8 mouse cellular contexts compared by ENCODE assay signal in the genomic region with DNA sequence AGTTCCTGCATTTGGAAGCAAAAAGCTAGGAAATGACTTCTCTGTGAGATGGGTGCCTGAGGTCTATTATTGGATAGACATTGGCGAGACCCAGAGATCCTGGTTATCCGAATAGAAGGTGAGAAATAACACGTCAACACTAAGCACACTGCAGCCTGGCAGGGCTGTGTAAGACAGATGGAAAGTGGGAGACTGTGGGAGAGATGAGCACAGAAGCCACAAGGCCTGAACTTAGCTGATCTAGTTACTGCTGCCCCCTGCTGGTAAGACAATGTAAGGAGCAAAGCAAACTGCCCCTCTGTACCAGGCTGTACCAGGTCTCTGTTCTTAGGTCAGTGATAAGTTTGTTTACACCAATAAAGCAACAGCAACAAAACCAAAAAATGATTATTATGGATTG. TPM values are rescaled to one million over a fixed set of nuclear protein-coding genes. Genes with fewer than 3 reads are reported as not detected.
DNase-seq lines count a peak whose midpoint lies in the region; ATAC-seq lines count a peak whose summit lies in the region.

No protein-coding gene starts in this region.

- no peaks in the 10 kb centered on the region for H3K27me3 ChIP-seq in hindbrain, embryonic 14.5 days (ENCODE audit: control insufficient read depth, insufficient read depth, low read length)

- H3K4me2 ChIP-seq in hindbrain, embryonic 14.5 days (replicated peaks): no peak overlapping the region

- no peaks in the 10 kb centered on the region for H3K36me3 ChIP-seq in hindbrain, embryonic 14.5 days (replicated peaks; ENCODE audit: control insufficient read depth, insufficient read depth)

- no peaks in the 10 kb centered on the region; the same call in 1 of the 2 replicates for H3K4me1 ChIP-seq in hindbrain, embryonic 14.5 days (replicated peaks; ENCODE audit: control insufficient read depth, insufficient read depth, low read length)

- H3K9me3 ChIP-seq in hindbrain, embryonic 14.5 days (ENCODE audit: control insufficient read depth, low read length): no peaks in the 10 kb centered on the region

- peak; percentile 91 for ATAC-seq in hindbrain, embryonic 14.5 days (ENCODE audit: low FRiP score)

- H3K9ac ChIP-seq in hindbrain, embryonic 14.5 days: no peak overlapping the region

- H3K27ac ChIP-seq in hindbrain, embryonic 14.5 days: no peak overlapping the region; the same call in 1 of the 2 replicates

- no peak overlapping the region for H3K4me3 ChIP-seq in hindbrain, embryonic 14.5 days (replicated peaks; ENCODE audit: low read length)

- 32% methylated on average over 3 of the region's 3 CpGs for WGBS in hindbrain, embryonic 14.5 days

- peak; percentile 93 for DNase-seq in R1 (ENCODE audit: low read depth, low spot score)
- DNase-seq in cerebellum, adult 8-10 months: peak; percentile 80
- peak; percentile 83 for DNase-seq in forelimb bud, embryonic 11.5 days (ENCODE audit: low read depth, low spot score)
- DNase-seq in hindbrain, embryonic 14.5 days (ENCODE audit: low spot score): peak; percentile 87
- DNase-seq in layer of hippocampus, postnatal 14 days (ENCODE audit: low spot score in 2 of 2): peak; percentile 71 to 88
- DNase-seq in lung, postnatal 10 days: peak; percentile 86
- DNase-seq in retina, embryonic 14.5 days (ENCODE audit: low spot score): peak; percentile 93
- DNase-seq in thymus, postnatal 14 days: peak; percentile 91

RNA-seq across cellular contexts. Expression of gene Med7, which starts 5.6 kb away (rescaled TPM):
- 67.2 and 74.2 TPM in 2 replicates for polyA plus RNA-seq in hindbrain, embryonic 14.5 days (2014; fragmentation: Nextera tagmentation; extraction: Ambion mirVana)
- 10 to 100 TPM; 35.5 to 36.8 TPM for total RNA-seq in layer of hippocampus, postnatal 14 days (2021)

RNA-seq across cellular contexts. Expression of gene Havcr2, which starts 23.6 kb away (rescaled TPM):
- polyA plus RNA-seq in hindbrain, embryonic 14.5 days (2014; fragmentation: Nextera tagmentation; extraction: Ambion mirVana): 0.14 and 0.23 TPM in 2 replicates
- total RNA-seq in layer of hippocampus, postnatal 14 days (2021): 1 to 10 TPM; 2.0 to 2.2 TPM

RNA-seq across cellular contexts. Expression of gene Fam71b, which starts 34.8 kb away (rescaled TPM):
- polyA plus RNA-seq in hindbrain, embryonic 14.5 days (2014; fragmentation: Nextera tagmentation; extraction: Ambion mirVana): not detected in 2 replicates
- total RNA-seq in layer of hippocampus, postnatal 14 days (2021): not detected

RNA-seq across cellular contexts. Expression of gene Itk, which starts 41.8 kb away (rescaled TPM):
- 0.05 TPM in 1 of 2 replicates, not detected in the other for polyA plus RNA-seq in hindbrain, embryonic 14.5 days (2014; fragmentation: Nextera tagmentation; extraction: Ambion mirVana)
- total RNA-seq in layer of hippocampus, postnatal 14 days (2021): under 1 TPM; 0.36 to 0.58 TPM
